Mouse (Mus musculus) brain, embryonic 14.5 days (tissue): ENCODE results near the gene Rbfox3.

Experiments
- CTCF ChIP-seq: fragments of 200-500 bp; IDR thresholded peaks from 2 replicates; pipeline ENCODE4 v1.5.1; 2012; ENCODE audit warnings: inconsistent platforms, mild to moderate bottlenecking, moderate library complexity, borderline replicate concordance; ENCODE audit not compliant: insufficient read depth, insufficient read length; ENCODE audit errors: extremely low read depth
- POLR2A ChIP-seq: fragments of 200-500 bp; IDR thresholded peaks from 2 replicates; pipeline ENCODE4 v1.6.1; 2012; ENCODE audit warnings: mild to moderate bottlenecking, inconsistent platforms, borderline replicate concordance; ENCODE audit not compliant: poor library complexity, insufficient read depth, insufficient read length, severe bottlenecking; ENCODE audit errors: extremely low read depth

- no peak for TF ChIP-seq POLR2A
- TF ChIP-seq CTCF, result no peak
Measured at GRCm38 (mm10) chr11:118898156-118898555, 13.2 kb downstream of the Rbfox3 start.
